Mouse (Mus musculus) embryonic facial prominence, embryonic 14.5 days (tissue): ENCODE measurements around the gene Rflna. TPM values are rescaled to one million over a fixed set of nuclear protein-coding genes. Genes with fewer than 3 reads are reported as not detected.

Experiments
- ATAC-seq: fragments of 200-750 bp; cut with Nextera tagmentation; 2 replicates; pipeline ENCODE4 v1.8.0; 2017; ENCODE audit warnings: low read depth, moderate number of reproducible peaks, moderate TSS enrichment
- DNase-seq: peaks from one replicate; pipeline ENCODE4 v3.0.0-alpha.2; 2015; ENCODE audit warnings: low spot score
- H3K27ac ChIP-seq: fragments of 300-500 bp; sonication (generic); replicated peaks from 2 replicates; pipeline ENCODE4 v1.5.1; 2014; ENCODE audit warnings: low read depth, mild to moderate bottlenecking, low read length, moderate library complexity
- H3K27me3 ChIP-seq: fragments of 300-500 bp; sonication (generic); replicated peaks from 2 replicates; pipeline ENCODE4 v1.6.1; 2014; ENCODE audit warnings: low read length; ENCODE audit not compliant: control insufficient read depth, insufficient read depth
- H3K36me3 ChIP-seq: fragments of 300-500 bp; sonication (generic); 2 replicates; pipeline ENCODE4 v1.6.1; 2014; ENCODE audit warnings: low read length, mixed read lengths; ENCODE audit not compliant: control insufficient read depth, insufficient read depth
- H3K4me1 ChIP-seq: fragments of 300-500 bp; sonication (generic); 2 replicates; pipeline ENCODE4 v1.6.1; 2014; ENCODE audit warnings: antibody characterized with exemption, low read length; ENCODE audit not compliant: control insufficient read depth, insufficient read depth
- H3K4me2 ChIP-seq: fragments of 300-500 bp; sonication (generic); 2 replicates; pipeline ENCODE4 v1.6.1; 2014; ENCODE audit warnings: low read depth, mild to moderate bottlenecking, low read length, moderate library complexity, mixed read lengths
- H3K4me3 ChIP-seq: fragments of 300-500 bp; sonication (generic); 2 replicates; pipeline ENCODE4 v1.5.1; 2014; ENCODE audit warnings: low read depth, mild to moderate bottlenecking, low read length
- H3K9ac ChIP-seq: fragments of 300-500 bp; sonication (generic); 2 replicates; pipeline ENCODE4 v1.6.1; 2014; ENCODE audit warnings: low read depth, mild to moderate bottlenecking, low read length, moderate library complexity, mixed read lengths
- H3K9me3 ChIP-seq: fragments of 300-500 bp; sonication (generic); 2 replicates; pipeline ENCODE4 v1.6.1; 2016; ENCODE audit warnings: low read length; ENCODE audit not compliant: control insufficient read depth
- WGBS: fragments of 180-500 bp; shearing (Covaris S2); extraction: QIAGEN DNeasy Blood & Tissue Kit; methylation state at CpG from one replicate; pipeline ENCODE4 v1.1.7; 2014; 5-methylcytosine and 5-hydroxymethylcytosine counted together
- polyA plus RNA-seq: library from polyadenylated mRNA; unstranded; fragments of >200 nt; fragmentation: Nextera tagmentation; extraction: Ambion mirVana; gene quantifications from 2 replicates; pipeline ENCODE4 v1.2.1, GENCODE M21; 2014

Rflna gene
- 19.3 and 29.0 TPM in 2 replicates for polyA plus RNA-seq

DNA sequence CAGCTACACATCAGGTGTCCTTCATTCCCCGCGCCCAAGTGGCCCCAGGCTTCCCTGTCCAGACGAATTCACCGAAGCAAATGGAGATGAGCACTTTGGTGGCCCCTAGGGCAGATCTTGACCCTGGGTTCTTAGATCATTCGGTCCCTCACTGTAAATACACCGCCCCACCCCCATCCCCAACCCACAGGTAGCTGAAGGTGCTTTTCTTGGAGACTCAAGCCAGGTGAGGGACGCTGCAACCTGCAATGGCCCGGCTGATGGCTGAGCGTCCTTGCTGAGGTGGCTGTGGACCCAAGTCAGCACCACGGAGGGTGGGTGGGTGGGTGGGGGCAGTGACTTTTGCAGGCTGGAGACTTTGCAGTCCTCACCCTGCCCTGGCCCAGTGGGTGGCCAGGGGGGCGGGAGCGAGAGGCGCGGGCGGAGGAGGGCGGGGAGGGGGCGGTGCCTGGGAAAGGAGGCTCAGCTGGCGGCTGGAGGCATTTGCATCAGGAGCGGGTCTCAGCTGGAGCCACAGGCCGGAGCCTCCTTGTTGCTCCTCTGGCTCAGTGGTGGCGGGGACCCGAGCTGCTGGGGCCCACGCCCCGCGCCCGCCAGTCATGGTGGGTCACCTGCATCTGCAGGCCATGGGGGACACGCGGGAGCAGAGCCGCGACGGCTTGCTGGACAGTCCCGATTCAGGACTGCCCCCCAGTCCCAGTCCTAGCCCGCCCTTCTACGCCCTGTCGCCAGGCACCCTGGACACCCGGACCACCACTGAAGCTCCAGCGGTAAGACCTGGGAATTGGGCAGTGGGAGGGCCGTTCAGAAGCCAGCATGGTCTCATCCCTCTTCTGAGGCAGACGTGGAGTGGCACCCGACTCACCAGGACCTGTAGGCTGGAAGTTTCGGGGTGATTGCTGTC is at the start of gene Rflna:
Rflna (plus strand) TSS at position 253 of the 904 bp plus-strand sequence.
- 5% methylated on average over 15 of the region's 41 CpGs for WGBS
- Histone ChIP-seq H3K27me3 (peaks cover 6% of the 10 kb centered on the region), H3K4me1 (peaks cover 30% of the 10 kb centered on the region), H3K36me3 (no peaks in the 10 kb centered on the region), H3K4me2 (peak within 1 kb of the TSS; percentile 78), H3K9ac (peak within 1 kb of the TSS; percentile 68), H3K27ac (no peak within 1 kb of the TSS; the same call in 1 of the 2 replicates), H3K4me3 (peak within 1 kb of the TSS; percentile 50), H3K9me3 (no peaks in the 10 kb centered on the region)
- ATAC-seq, result peak; percentile 60
- DNase-seq, result peak; percentile 85

GRCm38 (mm10) chr5:124954404-124955305 is 48.4 kb upstream of the Rflna start:
- Histone ChIP-seq H3K9me3 (peaks cover 3% of the 10 kb centered on the region; the same call in 1 of the 2 replicates), H3K4me3 (no peak overlapping the region), H3K4me1 (peaks cover 45% of the 10 kb centered on the region), H3K27me3 (no peaks in the 10 kb centered on the region), H3K36me3 (no peaks in the 10 kb centered on the region), H3K4me2 (no peak overlapping the region), H3K9ac (no peak overlapping the region), H3K27ac (peak overlapping the region; percentile 85)
- DNase-seq, result peak; percentile 83
- ATAC-seq, result peak; percentile 76
- 24% methylated on average over 8 of the region's 8 CpGs for WGBS

DNA sequence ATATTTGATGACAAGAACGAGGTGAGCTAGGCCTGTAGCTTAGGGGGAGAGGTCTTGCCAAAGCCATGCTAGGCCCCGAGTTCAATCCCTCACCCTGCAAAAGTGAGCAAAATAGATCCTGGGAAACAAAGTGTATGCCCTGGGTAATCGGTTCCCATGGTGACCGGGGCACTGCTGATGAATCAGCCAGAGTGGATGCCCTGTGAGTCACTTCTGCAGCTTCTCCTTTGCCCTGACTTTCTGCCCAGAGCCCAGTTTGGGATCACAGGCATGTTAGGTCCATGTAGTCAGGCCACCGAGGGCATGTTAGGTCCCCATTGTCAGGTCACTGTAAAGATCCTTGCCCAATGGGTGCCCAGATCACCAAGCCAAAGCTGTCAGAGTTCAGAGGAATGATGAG is 45.5 kb upstream of the Rflna start:
- no peaks in the 10 kb centered on the region for H3K27me3 ChIP-seq
- ATAC-seq (no peak), DNase-seq (no peak)
- H3K4me2 ChIP-seq, result no peak overlapping the region
- H3K27ac ChIP-seq, result no peak overlapping the region
- peaks cover 3% of the 10 kb centered on the region; the same call in 1 of the 2 replicates for H3K9me3 ChIP-seq
- no peaks in the 10 kb centered on the region for H3K36me3 ChIP-seq
- no peak overlapping the region for H3K4me3 ChIP-seq
- H3K9ac ChIP-seq, result no peak overlapping the region
- 76% methylated on average over 5 of the region's 5 CpGs for WGBS
- H3K4me1 ChIP-seq, result peaks cover 47% of the 10 kb centered on the region

GRCm38 (mm10) chr5:124959099-124959498 is 43.9 kb upstream of the Rflna start:
- no peak for DNase-seq
- peaks cover 51% of the 10 kb centered on the region for H3K4me1 ChIP-seq
- 97% methylated on average over 4 of the region's 4 CpGs for WGBS

DNA sequence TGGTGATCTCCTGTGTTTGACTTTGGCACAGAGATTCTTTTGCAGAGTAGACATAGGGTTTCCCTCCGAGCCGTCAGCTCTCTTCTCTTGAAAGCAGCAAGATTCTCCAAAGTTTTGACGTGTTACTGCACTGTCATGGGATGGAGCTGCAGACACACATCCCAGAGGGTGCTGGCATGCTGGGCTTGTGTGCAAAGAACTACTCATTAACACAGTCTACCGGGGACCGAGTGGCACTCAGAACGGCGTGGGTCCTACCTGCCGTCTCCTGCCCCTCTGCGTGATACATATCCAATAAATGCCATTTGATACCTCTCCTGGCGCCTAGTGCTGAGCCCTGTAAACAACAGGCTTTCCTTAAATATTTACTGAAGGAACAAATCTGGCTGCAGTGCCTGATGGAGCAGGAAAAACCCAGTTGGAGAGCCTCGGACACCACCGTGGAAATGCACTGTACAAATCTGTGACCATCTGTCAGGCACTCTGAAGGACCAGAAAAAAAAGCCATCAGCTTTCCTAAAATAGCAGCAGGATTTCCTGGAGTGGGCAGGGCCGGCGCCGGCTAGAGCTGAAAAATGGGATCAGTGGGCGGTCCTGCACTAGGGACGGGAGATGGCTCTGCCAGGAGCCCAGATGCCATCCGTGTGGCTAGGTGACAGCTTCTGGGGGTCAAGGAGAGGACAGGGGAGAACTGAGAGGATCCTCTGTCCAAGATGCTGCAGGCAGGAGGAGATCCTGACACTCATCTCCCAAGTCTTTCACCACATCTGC is 42.7 kb upstream of the Rflna start:
- ATAC-seq (peak; percentile 60), DNase-seq (peak; percentile 84)
- no peaks in the 10 kb centered on the region for H3K27me3 ChIP-seq
- WGBS, result 25% methylated on average over 18 of the region's 18 CpGs
- no peak overlapping the region for H3K4me3 ChIP-seq
- H3K27ac ChIP-seq, result peak overlapping the region; percentile 75
- H3K9ac ChIP-seq, result no peak overlapping the region
- H3K4me2 ChIP-seq, result peak overlapping the region; percentile 31
- H3K4me1 ChIP-seq, result peaks cover 43% of the 10 kb centered on the region
- no peaks in the 10 kb centered on the region for H3K36me3 ChIP-seq
- H3K9me3 ChIP-seq, result peaks cover 3% of the 10 kb centered on the region; the same call in 1 of the 2 replicates

More at GRCm38 (mm10) chr5:124959099-124959498, 43.9 kb upstream of the Rflna start:
- no peaks in the 10 kb centered on the region for H3K27me3 ChIP-seq
- no peak overlapping the region for H3K4me3 ChIP-seq
- no peaks in the 10 kb centered on the region for H3K36me3 ChIP-seq
- H3K27ac ChIP-seq, result no peak overlapping the region
- no peak for ATAC-seq
- no peak overlapping the region for H3K9ac ChIP-seq
- peaks cover 3% of the 10 kb centered on the region; the same call in 1 of the 2 replicates for H3K9me3 ChIP-seq
- H3K4me2 ChIP-seq, result no peak overlapping the region

- Histone ChIP-seq H3K4me3 (no peak overlapping the region), H3K27ac (no peak overlapping the region), H3K36me3 (no peaks in the 10 kb centered on the region), H3K4me2 (no peak overlapping the region), H3K27me3 (no peaks in the 10 kb centered on the region), H3K9me3 (peaks cover 3% of the 10 kb centered on the region; the same call in 1 of the 2 replicates), H3K9ac (no peak overlapping the region), H3K4me1 (peaks cover 38% of the 10 kb centered on the region)
- DNase-seq (no peak), ATAC-seq (no peak)
- WGBS, result 75% methylated on average over 8 of the region's 8 CpGs
Observed at GRCm38 (mm10) chr5:124961433-124961832, 41.6 kb upstream of the Rflna start.

- WGBS, result 49% methylated on average over 7 of the region's 7 CpGs
- no peak overlapping the region for H3K9ac ChIP-seq
- H3K27ac ChIP-seq, result peak overlapping the region; percentile 77; the same call in 1 of the 2 replicates
- peaks cover 39% of the 10 kb centered on the region for H3K4me1 ChIP-seq
- no peaks in the 10 kb centered on the region for H3K36me3 ChIP-seq
- no peak overlapping the region for H3K4me3 ChIP-seq
- peaks cover 3% of the 10 kb centered on the region; the same call in 1 of the 2 replicates for H3K9me3 ChIP-seq
- H3K27me3 ChIP-seq, result no peaks in the 10 kb centered on the region
- ATAC-seq, result no peak
- H3K4me2 ChIP-seq, result no peak overlapping the region
- DNase-seq, result no peak
Observed at GRCm38 (mm10) chr5:124962761-124963160, 40.3 kb upstream of the Rflna start.
